Mouse (Mus musculus): ENCODE data around the gene Prdm16.

The Prdm16 gene

DNA sequence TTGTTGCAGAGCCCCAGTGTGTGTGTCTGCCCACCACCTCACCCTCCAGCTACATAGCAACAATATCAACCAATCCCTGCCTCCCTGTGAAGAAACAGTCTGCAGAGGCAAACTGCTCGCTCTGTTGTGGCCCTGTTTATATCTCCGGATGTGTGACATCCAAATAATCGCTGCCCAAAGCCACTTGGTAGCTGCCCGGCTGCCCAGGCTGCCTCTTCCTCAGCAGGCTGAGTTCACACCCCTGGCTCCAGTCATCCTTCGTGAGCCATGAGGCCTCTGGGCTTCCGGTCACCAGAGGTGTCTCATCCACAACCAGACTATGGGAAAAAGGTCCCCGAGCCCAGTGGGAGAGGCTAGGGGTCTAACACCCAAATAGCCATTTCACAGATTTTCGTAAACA, 164.1 kb downstream of the Prdm16 start:
- no peak for DNase-seq

DNA sequence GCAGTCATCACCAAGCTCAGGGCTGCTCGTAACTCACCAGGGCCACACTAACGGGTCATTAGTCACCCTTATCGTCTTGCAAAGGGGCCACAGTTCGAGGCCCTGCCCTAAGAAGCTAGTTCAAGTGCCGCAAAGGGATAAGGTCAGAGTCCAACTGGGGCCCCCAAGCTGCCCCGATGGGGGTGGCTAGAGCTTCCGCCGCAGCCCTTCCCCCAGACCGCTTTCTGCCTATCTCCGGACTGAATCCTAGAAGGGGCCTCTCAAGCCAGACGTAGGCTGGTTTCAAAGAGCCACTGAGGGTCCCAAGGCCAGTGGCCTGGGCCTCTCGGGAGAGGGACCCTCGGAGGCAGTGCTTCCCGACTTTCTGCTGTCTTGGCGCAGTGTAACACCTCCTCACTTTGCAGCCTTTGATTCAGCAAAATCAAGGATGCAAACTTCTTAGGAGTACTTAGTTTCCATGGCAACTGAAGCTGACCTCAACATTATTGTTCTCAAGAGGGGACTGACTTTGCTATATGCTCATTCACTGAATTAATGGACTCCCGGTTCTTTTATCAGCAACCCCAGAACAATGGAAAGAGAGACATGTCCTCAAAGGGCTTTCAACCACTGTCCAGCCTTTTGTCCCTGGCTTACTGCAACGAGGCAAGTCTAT, 165.1 kb downstream of the Prdm16 start:
- no peak for DNase-seq

DNA sequence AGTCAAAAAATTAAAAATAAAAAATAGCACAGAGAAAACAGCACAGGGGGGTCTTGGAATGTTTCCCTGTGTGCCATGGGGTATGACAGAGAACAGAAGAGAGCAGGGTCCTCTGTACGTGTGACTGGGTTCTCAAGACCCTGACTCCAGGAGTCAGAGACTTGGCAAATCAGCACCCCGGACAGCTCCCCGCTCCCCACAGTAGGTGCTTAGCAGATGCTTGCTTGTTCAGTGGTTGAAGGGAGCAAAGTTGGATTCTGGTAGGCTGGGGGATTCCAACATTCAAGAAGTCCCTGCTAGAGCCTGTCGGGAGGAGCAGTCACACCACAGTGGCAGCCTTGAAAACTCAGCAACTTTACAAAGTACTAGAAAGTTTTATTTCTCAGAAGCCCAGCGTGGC, 170.4 kb downstream of the Prdm16 start:
- peak; percentile 75 for DNase-seq

DNA sequence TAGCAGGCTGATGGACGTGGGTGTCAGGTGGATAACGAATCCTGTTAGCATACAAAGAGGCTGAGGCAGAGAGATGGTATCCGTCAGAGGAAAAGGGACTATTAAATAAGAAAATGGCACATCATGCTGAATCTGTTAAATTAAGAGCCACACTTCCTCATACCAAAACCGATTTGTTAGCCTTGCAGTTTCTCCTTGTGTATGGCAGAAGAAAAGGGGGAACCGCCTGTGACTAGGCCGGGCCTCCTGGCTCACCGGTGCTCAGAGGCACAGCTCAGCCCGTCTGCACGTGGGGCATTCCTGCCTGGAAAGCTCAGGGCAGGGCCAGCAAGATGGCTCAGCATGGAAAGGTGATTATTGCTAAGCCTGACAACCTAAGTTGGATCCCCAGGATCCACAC, 171.6 kb downstream of the Prdm16 start:
- DNase-seq, result no peak

DNA sequence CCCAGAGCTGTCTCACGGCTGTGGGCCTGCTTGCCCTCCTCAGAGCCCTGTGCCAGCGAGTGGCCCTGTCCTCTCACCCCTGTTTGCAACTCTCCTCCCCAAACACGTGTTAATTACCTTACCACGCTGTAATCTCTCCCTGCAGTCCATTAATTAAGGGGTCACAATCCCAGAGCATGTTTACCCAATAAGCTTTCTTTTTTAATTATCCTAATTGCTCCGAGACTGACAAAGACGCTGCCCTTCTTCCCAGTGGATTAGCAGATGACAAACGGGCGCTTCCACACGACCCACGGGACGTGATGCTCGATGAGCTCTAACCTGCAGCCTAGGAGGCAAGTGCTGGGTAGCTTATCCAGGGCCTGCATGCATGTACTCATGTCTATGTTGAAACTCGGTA, 176.7 kb downstream of the Prdm16 start:
- no peak for DNase-seq

DNA sequence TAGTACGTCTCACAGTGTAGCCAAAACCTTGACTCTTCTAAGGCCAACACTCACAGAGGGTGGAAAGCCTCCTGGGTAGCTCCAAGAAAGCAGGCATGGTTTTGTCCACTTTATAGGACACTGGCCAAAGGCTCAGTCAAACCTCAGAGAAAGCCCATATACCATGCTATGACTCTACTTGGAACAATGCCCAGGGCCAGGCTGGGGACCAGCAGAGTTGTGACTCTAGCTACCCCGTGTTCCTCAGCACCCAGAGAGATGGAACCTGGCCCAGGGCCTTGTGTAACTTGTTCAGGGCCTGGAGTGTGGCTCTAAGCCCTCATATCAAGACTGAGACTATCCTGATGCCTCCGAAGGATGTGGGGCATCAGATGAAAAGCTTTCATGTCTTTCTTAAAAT, 178.9 kb downstream of the Prdm16 start:
- no peak for DNase-seq

DNA sequence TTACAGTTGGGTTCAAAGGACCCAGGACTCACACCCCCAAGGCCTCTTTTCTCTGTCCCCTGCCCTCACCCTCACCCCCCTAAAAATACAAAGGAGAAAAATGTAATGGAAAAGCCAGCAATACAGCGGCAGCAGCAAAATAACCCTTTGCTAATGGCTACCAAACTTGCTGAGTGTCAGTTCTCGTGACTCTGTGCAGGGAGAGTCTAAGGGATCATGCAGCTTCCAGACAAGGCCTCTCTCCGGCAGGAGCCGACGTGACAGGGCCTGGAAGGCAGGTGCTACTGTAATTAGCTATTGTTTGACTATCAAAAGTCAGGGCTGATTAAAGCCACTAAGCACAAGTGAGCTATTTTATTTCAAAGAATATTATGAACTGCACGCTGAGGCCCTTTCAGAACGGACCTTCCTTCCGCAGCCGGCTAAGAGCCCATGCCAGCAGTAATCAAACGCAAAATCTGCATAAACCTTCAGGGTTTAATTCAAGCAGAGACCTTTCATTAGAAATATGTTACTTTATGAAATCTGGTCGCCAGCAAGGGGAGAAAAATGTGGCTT, 180.3 kb downstream of the Prdm16 start:
- no peak for DNase-seq

DNA sequence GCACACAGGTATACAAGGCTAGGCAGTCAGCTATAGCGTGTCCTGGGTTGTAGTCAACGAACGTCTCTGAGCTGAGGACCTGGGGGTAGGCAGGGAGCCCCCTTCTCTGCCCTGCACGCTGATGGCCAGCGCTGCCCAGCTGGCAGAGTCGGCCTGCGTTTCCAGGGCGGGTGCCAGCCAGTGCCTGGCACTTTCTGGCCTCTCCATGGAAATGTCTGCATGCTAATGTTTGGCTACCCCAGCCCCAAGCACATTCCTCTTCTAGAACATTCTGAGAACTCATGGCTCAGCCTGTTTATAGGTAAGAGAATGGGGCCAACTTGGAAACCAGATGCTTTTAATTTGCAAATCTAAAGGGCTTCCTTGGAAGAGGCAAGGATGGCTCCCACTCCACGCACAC, 186.2 kb downstream of the Prdm16 start:
- peak; percentile 27 for DNase-seq

DNA sequence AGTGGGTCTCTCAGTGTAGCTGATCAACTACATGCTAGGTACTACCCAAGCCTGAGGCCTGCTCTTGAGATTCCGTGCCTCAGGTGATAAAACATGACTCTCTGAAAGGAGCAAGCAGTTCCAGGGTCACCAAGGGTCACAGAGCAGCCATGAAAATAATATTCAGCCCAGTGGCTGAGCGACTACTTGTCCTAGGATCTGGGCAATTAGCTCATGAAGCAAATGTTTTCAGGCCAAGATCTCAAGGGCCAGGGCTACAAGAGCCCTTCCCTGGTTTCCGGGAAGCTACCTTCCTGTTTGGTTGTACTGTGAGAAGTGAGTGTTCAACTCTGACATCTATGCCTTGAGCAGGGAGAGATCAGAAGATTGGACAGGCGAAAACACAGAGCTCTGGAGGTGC, 186.6 kb downstream of the Prdm16 start:
- DNase-seq, result no peak

DNA sequence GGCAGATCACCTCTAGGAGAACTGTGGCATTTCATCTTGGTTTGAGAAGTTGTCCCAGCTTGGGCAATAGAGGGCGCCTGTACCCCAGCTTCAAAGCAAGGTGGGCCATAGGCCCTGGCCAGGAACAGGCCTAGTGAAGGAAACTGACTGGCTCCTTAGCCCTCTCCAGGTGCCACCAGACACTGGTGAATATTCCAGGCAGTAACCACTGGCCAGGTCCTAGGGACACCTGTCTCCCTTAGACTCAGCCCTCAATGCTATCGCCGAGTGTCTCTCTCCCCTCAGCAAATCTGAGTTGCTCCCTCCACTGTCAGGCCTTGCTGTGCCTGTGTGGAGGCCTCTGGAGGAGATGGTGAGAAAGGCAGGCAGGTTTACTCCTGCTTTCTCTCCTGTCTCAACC, 187.3 kb downstream of the Prdm16 start:
- peak; percentile 66 for DNase-seq

DNA sequence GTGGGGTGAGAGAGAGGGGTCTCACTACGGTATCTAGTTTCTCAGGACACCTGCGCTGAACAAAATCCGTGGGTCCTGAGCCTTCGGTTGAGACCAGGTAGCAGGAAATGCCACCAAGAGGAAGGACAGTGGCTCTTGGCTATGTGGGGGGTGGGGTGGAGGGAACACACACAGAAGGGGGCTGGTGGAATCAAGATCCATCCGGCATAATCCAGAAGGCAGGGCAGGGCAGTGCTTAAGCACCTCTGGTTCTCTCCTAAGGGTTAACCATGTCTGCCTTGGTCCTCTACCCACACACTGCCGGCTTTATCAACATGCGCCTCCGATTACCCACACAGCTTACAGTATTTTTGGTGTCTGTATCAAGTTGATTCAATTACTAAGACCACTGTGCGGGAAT, 191.0 kb downstream of the Prdm16 start:
- DNase-seq, result no peak

DNA sequence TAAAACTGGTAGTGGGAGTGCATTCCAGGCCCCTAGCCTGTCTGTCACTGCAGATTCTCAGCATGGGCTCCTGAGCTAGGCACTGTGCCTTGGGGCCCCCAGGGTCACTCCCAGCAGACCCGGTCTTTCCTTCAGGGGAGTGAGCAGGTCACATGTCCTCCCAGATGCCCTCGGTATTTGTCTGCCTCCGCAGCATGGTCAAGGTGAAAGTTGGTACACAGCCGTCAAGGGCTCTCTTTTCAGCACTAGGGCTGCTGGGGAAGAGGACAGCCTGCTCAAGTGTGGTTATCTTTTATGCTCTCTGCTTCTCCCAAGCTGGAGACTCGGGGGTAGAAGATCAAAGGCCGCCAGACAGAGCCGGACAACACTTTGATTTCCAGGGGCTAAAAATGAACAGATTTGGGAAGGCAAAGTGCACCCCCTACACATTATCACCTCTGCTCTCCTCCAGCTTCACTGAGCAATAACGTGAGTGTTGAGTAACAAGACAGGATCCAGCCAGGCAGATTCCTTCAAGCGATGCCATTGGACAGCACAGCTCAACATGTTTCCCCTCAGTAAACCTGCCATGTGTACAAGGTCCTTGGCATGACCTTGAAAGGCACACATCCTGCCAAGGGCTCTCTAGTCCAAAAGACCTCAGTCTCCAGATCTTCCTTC, 193.9 kb downstream of the Prdm16 start:
- no peak for DNase-seq

DNA sequence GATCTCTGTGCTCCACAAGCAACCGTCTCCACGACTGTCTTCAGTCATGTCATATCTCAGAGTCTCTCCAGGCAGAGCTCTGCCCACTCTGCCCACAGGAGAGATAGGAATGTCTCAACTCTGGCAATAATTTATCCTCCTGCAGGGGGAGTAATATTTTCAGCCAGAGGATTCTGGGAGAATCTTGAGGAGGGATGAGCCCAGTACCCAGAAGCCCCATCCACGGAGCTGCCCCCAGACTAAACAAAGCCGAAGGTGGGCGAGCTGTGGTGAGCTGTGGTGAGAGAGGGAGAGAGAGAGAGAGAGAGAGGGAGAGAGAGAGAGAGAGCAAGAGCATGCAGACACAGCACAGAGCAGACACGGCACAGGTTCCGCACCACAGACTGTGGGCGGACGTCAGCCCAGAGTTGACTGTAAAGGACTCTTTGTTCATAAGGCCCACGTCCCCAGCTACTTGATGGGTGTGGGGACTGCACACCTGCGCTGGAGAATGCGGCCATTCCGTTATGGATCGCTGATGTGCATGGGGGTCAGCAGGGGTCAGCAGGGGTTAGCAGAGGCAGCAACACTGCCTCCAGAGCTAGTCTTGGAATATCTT, 197.1 kb downstream of the Prdm16 start:
- no peak for DNase-seq

DNA sequence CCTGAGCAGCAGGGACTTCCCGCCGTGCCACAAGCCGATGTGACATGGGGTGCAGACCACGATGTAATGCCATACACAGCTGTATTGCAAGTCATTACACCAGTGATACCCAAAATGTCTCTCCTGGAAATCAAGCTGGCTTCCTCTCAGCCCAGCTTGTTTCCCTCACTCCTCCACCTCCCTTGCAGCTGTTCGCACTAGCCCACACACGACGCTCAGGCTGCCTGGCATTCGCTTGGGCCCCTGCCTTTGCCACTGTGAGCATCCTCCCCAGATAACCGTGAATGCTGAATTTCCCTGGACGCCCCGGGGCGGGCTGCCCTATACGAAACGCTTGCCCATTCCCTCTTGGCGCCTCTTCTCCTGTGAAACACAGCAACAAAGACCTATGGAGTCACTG, 198.1 kb downstream of the Prdm16 start:
- no peak for DNase-seq

DNA sequence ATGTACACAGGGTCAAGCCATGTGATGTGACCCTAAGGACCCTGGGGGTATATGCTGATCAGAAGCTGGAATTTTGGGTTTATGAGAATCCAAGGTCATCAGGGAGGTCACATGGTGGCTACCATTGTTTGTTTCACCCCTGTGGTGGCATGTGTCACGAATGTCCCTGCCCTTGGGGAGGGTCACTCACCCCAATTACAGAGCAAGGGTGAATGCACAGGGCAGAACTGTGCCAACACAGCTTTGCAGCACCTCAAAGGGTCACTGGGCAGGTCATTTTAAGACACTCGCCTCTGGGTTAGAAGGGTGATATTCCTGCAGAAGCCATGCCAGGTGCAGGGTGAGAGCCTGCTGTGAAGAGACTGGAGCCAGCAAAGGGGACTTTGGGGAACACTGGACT, 206.9 kb downstream of the Prdm16 start:
- no peak for DNase-seq

DNA sequence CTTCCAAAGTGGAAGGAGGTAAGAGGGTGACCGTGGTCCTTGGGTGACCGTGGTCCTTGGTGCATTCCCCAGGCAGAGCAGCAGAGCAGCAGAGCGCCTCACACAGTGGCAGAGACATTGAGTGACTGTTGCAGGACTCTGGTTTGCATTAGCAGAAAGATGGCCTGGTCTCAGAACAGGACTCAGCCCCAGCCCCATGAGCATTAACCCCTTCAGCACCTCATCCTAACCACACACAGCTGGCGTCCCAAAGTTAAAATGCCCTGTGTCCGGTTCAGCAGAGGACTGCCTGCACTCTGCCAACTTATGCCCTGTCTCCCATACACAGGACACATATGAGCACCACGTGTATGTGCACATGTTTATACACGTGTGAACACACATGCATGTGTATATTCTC, 209.8 kb downstream of the Prdm16 start:
- DNase-seq, result no peak

DNA sequence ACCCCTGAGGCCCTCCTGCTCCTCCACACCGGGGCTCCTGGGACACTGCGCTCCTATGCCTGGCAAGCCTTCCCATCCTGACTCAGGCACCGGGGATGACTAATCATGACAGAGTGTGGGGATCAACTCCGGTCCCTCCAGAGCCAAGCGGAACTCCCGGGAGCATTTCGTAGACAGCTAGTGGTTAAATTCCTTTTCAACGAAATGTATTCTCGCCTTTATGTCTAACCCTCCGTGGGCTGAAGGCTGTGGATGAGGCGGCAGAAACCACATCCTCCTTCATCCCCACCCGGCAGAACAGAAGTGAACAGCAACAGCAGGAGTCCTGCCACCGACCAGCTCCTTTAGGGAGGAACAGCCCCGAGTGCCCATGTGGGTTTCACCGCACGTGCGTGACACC, 211.4 kb downstream of the Prdm16 start:
- no peak for DNase-seq

DNA sequence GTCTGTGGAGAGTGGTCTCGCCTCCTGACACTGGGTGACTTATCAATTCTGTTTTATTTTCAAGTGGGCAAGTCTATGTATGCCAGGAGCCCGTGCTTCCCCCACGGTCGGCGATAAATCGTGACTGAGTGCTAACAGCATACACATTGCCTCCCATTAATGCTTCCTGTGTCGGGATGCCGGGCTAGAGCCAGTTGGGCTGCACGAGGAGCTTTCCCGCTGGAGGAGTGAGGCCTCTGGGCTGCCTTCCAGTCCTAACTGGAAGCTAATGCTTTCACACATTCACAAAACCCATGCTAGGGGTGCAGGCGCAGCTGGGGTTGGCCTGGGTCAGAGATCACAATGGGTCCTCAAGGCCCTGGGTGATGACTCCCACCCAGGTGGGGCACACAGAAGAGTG, 212.0 kb downstream of the Prdm16 start:
- DNase-seq, result peak; percentile 47

DNA sequence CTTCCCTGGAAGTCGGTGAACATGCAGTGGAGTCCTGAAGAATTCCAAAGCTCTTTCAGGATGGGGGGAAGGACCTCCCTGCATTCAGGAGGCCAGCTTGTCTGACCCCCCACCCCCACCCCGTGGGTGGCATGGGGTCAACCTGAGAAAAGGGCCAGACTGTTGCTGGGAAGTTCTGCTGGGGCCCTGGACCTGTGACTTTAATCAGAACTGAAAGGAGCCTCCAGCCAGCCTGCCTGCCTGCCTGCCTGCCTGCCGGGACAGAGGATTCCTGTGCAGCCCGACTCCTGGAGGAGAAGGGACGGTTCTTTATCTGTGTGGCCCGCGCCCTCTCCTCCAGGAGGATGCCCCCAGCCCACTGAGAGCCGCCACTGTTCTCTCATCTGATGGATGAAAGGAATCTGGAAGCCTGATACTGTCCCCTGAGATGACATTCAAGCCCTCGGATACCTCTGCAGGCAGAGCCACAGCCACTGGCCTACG, 214.2 kb downstream of the Prdm16 start:
- no peak for DNase-seq

DNA sequence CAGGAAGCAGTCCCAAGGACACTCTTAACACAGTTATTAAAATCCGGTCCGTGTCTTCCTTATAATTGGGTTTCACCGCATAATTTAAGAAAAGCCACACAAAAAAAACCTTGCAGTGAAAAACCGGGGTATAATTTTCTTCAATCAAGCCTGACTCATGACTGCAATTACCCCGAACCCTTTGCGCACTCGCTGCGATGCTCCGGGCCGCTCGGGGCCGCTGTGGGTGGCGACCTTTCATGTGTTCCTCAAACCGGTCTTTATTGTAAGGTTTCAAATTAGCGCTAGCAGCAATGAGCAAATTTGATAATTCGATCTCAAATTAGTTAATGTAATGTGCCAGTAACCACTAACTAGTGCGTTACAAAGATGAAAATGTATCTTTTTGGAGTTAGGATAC, 215.9 kb downstream of the Prdm16 start:
- no peak for DNase-seq

DNA sequence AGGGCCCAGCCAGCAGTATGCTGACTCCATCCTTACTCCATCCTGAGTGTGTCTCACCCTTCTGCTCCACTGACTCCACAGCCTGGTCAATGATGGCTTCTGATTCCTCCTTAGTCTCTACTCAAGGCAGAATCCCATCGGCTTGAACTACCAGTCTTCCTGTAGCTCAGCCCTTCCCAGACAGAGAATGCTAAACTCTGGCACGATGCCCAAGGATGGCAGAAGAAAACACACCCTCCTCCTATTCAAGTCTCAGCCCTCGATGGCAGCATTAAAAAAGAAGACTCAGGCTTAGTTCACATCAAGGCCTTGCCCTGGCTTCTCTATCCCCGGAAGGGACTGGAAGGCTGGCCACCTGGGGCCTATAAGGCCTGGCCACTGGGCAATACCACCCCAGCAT, 216.9 kb downstream of the Prdm16 start:
- no peak for DNase-seq

DNA sequence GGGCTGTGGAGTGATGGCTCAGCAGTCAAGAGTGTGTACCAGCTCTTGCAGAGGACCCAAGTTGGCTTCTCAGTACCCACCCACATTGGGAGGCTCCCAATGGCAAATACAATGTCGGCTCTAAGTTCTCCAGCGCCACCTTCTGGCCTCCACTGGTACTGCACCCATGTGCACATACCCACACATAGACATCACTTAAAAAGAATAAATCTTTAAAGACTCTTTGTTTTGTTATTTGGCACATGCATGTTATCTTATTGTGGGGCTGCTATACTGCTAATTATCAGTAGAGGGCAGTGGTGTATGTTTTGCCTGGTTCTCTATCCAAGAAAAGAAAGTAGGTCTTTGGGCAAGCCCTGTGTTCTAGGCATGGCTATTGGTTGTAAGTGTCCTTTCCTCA, 217.7 kb downstream of the Prdm16 start:
- no peak for DNase-seq

DNA sequence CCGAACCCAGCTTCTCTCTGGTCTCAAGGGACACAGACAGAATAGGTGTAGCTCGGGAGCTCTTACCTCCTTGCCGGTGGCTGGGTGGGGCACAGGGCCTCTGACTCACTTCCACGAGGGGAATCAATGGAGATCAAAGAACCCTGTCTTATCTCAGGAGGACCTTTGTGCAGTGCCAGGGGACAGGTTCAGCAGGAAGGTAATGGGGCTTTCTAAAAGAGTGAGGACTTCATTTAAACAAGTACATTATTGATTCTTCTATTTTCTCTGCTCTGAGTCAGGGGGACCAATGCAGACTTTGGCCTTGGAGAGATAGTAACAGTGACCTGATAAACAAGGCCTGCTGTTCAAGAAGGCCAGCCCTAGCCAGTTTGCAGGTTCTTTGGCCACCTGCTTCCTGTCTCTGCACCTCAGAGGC, 218.3 kb downstream of the Prdm16 start:
- no peak for DNase-seq

DNA sequence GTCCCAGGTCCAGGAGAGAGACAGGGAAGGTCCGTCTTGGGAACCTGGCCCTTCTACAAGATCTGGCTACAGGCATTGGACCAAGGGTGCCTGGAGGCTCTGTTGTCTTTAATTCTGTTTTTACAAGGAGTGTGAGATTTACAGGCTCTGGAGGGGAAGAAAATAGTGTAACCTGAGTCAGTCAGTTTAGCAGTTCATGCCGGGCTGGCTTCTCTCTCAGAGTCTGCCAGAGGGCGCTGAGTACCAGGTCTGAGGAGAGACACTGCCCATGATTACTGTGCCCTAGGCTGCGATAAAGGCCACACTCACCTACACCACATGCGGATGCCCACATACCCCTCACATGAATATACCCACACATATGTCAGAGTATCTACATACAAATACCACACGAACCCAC, 219.9 kb downstream of the Prdm16 start:
- no peak for DNase-seq

Measured in kidney, postnatal 10 days (tissue).